Mouse (Mus musculus) hindlimb bud, embryonic 11.5 days (tissue): ENCODE measurements around the gene Btbd16.
A peak's percentile ranks its signal among the peaks of the same experiment; 100 is the strongest.

ENCODE experiments used
- DNase-seq: peaks from one replicate; pipeline ENCODE4 v3.0.0-alpha.2; 2012; ENCODE audit warnings: low read depth, low spot score; ENCODE audit errors: extremely low spot score

Btbd16 gene

DNA sequence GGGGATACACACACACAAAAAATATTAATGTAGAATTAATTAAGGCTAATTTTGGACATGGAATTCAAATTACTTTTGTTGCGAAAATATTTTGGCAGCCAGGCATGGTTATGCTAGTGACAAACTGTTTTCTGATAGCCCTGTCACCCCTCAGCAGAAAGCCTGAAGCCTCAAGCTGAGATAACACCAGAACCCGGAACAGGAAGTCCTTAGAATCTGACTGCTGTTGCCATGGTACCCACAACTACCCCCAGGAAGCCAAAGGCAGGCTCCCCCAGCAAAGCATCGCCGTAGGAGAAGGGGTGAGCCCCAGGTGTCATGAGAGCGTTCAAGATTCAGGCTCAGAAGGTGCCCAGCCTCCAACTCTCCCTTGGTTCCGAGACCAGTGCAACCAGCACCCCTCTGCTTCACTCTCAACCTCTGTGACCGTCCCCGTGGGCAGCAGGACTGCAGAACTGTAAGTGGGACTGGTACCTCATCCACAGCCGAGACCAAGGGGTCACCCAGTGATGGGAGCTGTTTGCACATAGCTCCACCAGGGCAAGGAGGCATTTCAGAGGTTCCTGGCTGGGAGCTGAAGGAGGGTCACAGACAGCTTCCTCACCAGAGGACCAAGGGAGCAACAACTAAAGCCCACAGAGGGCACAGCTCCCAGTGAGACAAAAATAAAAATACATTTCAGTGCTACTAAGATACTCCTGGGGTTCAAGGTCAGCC lies at the start of gene Btbd16:
Gene Btbd16, plus strand, starts transcription at position 156 of the 717 bp plus-strand sequence.
- DNase-seq = no peak

DNA sequence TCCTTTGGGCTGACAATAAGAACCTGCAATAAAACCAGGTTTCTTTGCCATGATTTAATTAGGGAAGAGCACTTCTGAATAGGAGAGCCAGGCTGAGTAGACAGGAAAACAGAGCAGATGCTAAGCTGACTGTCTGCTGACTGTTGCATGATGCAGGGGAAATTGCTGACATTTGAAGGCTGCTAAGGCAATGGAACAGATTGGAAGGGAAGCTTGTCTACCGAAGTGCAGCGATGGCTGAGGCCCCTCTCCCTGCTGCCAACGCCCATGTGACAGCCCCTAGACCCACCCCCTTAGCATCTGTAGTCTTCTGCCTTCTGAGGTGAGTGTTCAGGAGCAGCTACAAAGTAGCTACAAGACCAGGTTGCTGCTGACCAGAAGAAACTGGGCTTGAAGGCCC lies 47.7 kb upstream of the Btbd16 start:
- no peak for DNase-seq

DNA sequence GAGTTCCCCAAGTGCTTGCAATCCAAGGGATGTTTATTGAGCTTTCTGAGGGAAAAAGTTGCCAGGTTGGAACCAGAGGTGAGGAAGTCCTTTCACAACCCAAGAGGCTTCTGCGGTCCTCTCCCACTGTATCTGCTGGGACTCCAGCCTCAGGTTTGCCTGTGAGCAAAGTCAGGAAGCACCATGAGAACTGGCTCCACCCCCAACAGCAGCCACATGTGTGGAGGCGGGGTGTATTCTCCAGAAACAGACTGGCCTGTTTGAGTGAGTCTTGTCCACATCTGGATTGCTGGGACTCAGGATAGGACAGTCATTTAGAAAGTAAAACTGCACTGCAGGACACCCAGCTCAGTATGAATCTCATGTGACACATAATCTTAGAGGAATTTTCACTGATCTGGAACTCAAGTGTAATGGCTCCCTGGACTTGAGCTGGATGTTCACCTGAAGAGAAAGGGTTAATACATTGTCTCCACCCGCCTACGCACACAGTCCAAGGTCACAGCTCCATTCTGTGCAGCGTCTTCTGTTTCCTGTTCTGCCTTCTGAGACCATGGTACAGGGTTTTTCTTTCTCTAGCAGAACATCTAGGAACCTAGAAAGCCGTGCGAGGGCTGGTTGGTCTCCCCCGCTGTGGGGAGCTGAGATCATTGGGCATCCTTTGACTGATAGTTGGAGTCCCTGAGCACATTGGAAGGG lies 47.0 kb upstream of the Btbd16 start:
- no peak for DNase-seq

DNA sequence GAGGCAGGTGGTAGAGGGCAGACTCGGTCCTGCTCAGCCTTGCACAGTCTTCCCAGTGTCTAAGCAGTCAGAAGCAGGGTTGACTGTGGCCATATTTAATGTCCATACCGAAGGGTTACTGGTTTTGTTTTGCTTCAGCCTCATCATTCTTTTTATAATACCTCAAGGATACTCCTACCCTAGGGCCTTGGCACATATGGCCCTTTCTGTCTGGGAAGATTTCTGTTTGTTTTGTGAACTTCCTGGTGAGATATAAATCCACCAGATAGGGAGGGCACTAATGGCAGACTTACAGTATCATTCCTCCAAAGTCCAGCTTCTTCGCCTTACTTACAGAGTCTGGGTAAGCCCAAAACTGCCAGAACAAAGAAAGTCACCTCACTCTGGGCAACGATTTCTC lies 46.3 kb upstream of the Btbd16 start:
- DNase-seq = no peak

DNA sequence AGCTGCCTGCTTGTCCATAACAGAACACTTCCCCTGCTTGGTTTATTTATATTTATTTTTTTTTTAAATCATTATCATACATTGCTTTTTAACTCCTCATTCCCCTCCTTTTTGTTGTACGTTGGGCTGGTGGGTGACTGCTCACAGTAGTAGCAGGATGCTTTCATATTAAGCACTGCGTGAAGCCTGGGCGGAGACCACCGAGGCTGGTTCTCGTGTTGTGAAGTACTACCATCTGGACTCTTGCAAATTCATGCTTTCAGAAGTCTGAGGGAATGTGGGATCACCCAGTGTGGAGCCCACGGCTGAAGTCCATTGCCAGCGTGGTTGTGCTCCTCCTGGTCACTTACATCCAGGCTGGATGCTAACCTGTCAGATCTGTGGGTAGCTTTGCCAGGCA lies 42.1 kb upstream of the Btbd16 start:
- DNase-seq = no peak

DNA sequence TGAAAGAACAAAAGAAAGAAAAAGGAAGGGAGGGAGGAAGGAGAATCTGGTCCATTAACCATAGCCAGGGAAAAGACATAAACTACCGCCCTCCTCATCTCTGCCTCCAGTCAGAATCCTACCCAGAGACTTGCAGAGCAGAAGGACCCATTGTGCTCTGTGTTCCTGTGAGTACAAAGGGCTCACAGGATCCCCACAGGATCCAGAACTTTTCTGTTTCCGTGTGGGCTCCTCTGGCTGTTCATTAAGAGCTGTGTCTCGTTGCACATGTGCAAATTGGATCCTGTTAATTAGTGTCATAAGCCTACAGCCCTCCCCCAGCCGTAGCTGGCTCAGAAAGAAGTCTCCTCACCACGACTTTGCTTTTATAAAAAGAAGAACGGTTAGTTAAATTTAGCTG lies 41.0 kb upstream of the Btbd16 start:
- DNase-seq = no peak

DNA sequence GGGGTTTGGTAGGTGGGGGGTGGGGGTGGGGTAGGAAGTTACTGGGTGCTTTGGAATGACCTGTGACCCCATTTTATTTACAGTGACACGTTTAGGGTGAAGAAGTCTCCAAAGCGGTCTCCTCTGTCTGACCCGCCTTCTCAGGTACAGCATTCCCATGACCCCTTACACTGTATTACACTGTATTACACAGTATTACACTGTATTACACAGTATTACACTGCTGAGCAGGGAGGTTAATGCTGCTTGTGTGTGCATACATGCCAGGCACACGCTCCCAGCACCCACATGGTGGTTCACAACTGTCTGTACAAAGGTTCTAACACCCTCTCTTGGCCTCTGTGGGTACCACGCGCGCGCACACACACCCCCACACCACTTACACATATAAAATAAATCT lies 40.4 kb upstream of the Btbd16 start:
- no peak for DNase-seq

DNA sequence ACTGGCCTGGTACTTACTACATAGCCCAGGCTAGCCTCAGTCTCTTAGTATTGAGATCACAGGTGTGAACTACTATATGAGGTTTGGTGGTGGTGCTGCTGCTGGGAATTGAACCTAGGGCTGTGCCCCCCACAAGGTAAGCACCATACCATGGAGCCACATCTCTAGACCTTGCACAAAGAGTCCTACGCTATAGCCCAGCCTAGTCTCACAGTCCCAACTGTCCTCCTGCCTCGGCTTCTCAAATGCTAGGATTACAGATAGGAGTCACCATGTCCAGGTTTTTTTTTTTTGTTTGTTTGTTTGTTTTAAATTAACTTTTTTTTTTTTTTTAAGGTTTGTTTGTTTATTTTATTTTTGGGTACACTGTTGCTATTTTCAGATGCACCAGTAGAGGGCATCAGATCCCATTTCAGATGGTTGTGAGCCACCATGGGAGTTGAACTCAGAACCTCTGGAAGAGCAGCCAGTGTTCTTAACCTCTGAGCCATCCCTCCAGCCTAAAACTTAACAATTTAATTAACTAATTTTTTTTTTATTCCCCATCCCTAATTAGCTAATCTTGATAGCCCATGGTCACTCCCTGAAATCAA lies 39.6 kb upstream of the Btbd16 start:
- DNase-seq = no peak

DNA sequence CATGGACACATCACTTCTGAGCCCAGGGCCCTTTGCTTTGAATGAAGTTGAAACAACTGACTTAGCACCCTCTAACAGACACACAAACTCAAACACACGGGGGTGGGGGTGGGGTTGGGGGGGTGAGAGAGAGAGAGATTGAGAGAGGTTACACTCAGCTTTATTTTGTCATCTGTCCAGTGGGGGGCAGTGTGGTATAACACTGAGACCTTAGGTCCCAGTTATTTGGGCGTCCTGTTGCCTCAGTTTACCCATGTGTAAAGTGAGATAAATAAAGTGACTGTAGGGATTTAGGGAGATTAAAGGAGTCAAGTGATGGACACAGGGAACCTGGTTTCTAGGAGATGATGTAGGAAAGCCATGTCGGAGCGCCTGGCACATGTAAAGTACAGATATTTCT lies 32.8 kb upstream of the Btbd16 start:
- DNase-seq = no peak

DNA sequence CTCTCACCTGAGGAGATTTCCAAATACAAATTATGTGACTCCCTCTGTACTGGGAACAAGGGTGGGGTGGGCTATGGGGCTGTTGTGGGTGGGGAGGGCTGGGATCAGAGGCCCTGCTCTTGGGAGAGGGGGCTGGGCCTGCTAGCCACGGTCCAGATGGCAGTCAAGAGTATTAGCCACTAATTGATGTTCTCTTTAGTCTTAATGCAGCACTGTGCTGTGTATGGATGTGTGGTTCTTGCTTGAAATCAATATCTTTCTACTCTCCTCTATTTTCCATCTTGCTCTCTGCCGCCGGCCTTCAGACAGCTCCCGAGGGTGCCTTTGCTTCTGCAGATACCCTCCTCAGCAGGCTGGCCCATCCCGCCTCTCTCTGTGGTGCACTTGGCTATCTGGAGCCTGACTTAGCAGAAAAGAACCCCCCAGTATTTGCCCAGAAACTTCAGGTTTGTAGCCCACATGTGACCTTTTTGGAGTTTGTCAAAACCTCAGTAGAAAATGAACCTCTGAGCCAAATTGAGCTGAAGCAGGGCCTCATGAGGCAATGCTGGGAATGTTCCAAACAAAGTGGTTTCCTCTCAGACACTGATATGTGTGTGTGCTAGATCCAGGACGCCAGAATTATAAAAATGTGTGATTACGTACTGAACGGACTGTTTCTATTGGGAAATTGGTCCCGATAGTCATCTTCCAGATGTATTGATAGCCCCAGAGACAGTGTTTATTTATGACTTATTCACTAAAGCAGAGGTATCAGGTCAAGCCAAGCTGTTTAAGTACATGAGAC lies 30.4 kb upstream of the Btbd16 start:
- no peak for DNase-seq

DNA sequence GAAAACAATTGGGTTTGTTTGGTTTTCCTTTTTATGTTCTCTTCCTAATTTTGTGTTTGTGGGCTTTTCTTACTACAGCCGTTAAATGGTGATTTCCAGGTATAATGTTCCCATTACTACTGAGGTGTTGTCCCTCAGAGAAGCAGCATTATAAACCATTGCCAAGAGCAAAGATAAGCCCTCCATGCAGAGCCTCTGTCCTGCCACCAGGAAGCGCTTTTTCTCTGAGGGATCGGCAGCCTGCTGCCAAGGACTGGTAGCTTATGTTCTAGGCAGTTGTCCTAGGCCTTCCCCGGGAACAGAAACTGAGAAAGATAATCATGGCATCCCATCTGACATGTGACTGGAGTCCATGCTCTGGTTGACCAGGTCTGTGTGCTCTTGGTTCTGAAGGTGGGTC lies 24.7 kb upstream of the Btbd16 start:
- no peak for DNase-seq

DNA sequence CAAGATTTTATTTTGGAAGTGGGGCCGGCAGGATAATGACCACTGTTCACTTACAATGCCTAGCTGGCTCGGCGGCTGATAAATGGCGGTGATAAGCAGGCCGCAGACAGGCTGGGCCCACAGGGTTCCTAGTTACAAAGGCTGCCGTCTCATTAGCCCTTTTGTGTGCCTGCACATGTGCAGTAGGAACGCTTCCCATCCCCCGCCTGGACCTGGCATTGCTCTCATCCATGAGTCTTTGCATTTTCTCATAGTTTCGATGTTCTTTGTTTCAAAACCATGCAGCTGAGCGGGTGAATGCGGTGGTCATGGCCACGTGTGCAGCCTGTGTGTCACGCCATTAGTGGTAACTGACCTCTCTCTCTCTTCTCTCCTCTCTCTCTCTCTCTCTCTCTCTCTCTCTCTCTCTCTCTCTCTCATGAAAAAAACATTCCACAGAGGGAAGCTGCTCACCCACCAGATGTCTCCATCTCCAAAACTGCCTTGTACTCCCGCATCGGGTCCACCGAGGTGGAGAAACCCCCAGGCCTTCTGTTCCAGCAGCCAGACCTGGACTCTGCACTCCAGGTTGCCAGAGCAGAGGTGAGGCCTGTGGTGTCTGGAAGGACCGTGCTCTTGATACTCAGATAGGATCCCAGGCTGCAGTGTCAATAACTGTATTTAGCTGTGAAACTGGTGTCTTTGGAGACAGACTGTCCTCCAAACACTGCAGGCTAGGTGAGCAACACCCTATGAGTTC lies 22.9 kb upstream of the Btbd16 start:
- DNase-seq = no peak

DNA sequence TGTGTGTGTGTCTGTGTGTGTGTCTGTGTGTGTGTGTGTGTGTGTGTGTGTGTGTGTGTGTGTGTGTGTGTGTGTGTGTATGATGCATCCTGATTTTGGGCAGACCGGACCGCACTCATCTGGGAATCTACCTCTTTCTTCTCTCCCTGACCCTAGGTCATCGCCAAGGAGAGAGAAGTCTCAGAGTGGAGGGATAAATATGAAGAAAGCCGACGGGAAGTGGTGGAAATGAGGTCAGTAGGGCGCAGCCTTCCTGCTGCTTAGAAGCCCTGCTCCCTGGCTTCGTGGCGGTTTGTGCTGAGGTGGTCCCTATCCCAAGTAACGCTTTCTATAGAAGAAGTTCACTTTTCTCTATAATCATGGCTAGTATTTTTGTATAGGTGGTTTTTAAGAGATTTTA lies 22.2 kb upstream of the Btbd16 start:
- DNase-seq = no peak

DNA sequence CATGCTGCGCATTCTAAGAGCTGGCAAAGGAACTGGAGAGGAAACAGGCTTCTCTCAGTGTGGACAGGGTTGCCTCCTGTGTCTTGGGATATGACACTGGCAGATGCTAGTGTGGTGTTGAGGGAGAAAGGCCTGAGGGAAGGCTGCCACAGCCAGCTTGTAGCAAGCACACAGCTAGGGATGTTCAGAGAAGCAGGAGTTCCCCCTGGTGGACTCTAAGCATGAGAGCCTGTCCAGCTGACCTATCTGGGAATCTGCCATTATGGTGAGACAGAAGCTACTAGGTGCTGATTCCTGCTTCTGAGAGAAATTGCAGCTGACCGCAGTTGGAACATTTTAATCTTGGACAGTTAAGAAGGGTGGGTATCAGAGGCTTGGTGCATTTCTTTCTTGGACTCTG lies 19.1 kb upstream of the Btbd16 start:
- no peak for DNase-seq

DNA sequence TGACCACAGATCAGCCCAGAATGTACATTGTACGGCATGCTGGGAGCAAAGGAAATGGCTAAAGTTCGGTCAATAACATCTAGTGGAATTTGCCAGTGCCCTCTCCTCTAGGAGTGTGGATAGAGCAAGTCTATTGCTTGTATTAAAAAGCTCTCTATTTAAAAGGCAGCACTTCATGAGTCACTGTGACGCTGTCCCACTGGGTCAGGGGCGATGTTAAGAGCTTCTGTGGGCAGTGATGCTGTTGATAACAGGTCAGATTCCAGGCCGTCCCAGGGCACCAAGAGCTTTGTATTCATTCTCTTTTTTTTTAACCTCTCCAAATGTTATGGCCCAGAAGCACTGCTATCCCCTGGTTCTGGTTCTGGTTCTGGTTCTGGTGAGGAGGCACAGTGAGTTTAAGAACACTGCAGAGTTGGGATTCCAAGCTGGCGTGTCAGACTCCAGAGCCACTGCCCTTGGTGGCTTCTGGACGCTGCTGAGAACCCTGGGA lies 17.5 kb upstream of the Btbd16 start:
- no peak for DNase-seq

DNA sequence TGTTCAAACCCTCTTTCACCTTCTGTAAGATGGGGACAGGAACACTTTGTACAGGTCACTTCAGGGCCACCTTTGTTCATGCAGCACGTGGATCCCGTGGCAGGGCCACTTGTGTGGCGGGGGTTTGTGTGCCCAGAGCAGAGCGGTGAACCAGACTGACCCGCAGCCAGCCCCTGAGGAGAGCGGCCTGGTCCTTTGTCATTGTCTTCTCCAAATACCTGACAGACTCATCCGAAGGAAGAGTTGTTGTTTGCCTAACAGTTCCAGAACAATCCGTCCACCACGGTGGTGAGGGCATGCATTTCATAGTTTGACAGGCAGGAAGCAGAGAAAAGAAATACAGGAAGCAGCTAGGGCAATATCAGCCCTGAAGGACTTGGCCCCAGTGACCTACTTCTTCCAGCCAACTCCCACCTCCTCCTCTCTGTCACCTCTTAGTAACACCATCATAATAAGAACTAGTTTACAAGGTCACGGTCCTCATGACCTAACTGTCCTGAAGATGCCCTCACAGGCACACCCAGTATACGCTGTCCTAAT lies 16.5 kb upstream of the Btbd16 start:
- DNase-seq = no peak

DNA sequence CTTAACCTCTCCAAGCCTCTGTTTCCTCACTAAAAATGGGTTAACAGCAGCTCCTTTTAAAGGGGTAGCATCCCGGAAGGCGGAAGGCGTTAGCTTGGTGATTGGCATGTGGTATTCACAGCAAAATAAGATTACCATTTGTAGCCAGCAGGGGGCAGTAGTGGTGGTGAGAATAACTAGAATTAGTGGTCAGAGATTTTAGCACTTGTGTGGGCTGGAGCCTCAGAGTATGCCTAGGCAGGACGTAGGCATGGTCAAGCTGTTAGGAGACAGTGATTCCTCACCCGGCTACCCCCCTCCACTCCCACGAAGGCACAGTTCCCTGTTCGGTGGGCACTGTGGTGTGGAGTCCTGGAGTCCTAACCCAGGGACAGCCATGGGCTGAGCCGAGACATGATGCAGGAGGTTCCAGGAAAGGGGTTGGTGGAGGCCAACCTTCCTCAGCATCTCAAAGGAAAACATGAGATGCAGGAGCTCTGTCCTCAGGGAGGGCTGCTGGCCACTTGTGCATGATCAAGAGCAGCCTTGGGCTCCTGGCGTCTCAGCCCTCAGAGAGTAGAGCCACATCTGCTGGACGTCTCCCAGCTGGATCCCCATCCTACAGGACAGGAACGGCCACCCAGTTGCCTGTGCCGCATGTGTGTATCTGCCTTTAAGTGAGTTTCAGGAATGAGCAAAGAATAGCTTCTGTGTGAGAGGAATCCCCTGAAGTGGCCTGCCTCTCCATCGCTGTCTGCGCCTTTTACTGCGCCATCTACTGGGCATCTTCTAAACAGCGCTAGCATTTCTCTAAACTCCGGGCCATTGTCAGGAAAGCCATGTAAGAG lies 11.6 kb upstream of the Btbd16 start:
- DNase-seq = peak; percentile 33

DNA sequence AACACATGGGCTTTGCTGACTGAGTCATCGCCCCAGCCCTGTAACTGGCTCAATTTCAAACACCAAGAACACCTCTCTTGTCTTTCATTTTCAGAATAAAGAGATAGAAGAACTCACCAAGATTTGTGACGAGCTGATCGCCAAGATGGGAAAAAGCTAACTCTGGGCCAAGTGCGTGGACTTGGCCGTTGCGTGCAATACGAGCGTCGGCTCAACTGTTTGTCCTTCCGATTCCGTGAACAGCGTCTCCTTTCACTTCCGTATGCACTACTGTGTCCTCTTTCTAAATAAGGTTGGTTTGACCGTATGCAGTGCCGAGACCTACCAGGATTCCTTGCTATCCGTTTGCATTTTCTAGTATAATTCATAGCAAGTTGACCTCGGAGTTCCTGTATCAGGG lies 9.7 kb upstream of the Btbd16 start:
- DNase-seq = no peak

DNA sequence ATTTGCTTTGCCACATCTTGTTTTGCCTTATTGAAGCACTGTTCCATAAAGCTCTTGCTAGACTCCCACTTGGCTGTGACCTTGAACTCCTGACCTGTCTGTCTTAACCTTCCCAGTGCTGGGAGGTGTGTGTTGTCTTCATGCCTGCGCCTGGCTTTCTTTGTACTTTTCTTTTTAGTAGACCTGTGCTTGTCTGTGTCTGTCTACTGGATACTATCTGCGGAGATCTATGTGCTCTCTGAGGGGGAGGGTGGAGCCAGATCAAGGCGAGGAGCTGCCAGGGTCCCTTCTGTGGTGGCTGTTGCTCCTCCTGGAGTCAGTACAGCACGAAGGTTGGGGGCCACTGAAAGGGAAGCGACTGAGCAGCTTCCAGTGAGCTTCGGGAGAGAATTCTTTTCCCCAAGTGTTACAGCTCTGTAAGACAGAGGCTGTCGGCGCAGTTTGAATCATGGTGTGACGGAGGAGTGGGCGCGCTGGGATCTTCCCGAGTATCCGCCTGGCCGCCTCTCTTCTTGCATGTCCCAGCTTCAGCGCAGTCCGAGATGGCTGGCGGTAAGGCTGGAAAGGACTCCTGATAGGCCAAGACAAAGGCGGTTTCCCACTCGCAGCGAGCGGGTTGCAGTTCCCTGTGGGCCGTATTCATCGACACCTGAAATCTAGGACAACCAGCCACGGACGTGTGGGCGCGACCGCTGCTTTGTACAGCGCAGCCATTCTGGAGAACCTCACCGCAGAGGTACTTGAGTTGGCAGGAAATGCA lies 7.3 kb upstream of the Btbd16 start:
- DNase-seq = no peak
